Mouse (Mus musculus) kidney, adult 8-10 months (tissue): ENCODE measurements around the gene Srrm2.

Experiments
- DNase-seq, 2 experiments: peaks; one replicate each; pipeline ENCODE4 v3.0.0; 2022

The Srrm2 gene

DNA sequence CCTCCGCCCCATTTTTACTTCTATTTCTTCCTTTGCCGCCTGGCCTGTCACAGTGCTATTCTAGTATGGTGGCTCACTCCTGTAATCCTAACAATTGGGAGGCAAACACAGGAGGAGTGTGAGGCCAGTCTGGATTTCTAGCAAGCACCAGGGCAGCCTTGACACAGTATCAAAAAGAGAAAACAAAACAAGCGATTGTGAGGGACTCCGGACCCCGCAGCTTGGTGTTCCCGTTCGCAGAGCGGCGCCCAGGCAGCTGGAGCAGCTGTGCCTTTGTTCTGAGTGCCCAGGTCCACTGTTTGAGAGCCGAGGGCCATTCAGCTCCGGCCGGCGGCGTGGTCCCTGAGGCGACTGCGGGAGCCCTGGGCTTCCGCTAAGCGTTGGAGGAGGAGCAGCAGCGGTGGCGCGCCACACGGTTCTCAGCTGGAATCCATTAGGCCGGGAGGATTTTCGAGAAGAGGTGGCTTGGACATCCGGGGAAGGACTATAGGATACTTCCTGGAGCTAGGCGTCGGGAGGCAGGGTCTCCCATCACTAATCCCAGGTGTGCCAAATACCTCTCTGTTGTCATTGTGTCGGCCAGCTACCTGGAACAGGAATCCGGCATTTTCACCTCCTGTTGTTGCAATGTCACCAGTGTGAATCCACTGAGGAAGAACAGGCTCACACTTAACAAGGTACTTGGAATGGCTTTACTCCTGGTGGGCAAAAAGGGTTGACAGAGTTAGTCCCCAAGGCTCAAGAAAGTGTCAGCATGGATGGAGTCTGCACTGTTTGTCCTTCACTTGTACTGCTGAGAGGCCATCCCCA, at the start of gene Srrm2:
TSS of gene Srrm2 (plus strand) at position 264 of the 810 bp plus-strand sequence.
- peak in 1 of 2 experiments; percentile 45 for DNase-seq

DNA sequence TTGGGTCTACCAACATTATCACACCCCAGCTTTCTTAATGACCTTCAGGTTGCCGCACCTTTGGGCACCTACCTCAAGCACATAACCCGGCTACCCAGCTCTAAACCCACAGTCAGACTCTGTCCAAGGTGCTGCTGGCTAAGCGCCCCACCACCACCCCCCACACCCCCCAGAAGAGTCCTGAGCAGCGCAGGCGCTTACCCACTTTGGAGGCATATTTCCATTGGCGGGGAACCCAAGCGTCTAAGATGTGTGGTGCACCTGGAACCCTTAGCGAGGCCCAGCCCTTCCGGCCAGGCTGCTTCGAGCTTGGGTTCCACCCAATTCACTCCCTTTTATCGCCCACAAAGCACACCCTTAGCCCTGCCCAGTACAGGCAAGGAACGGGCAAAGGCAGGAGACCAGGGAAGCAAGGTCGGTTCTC, 49.7 kb upstream of the Srrm2 start, which contains the start of gene Paqr4:
TSS of gene Paqr4 (minus strand) at position 270 of the 424 bp plus-strand sequence.
- no peak for DNase-seq

DNA sequence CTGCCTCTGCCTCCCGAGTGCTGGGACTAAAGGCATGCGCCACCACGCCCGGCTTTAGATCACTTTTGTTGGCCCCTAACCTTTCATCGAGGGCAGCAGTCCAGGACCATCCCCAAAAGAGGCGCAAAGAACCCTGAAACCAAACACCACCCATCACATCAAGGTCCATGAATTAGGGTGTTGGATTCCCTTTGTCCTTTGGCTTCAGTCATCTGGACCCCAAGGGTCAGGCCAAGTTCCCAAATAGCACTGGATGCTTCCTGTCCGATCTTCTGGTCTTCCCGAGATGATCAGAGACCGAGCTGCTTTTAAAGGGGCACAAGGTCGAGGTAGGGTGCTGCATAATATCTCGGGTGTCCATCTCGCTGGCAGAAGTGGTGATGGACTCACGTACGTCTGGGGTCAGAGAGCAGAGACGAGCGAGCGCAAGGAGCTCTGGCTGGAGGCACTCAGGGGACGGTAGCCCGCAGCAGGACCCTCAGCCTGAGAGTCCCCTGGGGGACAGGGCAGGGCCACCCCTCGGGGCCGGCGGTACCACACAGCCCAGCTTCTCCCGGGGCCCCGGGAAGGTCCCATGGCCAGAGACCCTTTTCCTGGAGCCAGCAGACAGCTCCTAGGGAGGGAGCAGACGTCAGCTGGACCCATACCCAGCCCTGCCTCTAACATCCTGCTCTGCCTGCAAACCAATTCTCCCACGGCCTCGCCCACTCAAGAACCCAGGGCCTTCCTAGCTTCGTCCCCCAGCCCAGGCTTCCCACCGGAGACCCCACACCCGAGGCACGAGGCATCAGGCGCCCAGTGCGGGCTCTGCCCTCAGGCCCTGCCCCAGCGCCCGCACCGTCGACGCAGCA, 48.7 kb upstream of the Srrm2 start:
- DNase-seq = no peak

DNA sequence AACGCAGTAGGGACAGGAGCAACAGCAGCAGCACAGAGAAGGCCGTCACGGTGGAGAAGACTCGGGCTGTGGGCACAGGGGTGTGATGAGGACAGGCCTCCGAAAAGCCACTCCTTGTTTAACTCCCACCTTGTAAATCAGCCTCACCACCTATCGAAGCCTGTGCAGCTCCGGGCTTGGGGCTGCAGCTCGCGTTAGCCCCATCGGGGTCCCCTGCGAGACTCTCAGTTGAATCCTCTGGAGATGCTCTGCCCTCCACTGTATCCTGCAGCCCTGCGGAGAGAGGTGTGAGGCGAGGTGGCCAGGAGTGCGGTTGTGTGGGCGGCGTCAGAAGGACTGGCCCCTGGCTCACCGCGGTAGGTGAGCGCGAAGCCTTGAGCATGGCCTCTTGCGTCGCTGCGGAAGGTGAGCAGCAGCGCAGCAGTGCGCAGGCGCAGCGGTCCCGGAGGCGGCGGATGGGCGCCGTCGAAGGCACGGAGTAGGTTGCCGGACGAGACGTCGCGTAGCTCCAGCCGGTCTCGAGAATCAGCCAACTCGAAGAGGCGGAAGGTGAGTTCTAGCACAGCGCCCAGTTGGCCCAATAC, 48.0 kb upstream of the Srrm2 start:
- DNase-seq = no peak

DNA sequence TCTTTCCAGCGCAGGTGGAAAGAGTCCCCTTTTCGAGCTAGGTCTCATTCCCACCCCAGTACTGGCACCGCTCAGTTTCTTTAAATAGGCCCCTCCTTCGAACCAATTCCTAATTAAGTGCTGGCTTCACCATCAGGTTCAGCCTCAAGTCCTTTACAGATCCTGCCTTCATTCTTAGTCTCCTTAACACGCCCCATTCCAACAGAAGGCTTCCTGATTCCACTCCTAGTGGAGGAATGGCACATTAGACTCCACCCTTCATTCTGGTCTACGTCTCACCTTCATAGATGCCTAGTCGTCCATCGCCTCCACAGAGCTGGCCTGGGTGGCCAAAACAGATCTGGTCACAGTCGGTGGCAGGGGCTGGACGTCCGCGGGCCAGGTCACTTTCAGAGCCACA, 47.4 kb upstream of the Srrm2 start:
- no peak for DNase-seq

DNA sequence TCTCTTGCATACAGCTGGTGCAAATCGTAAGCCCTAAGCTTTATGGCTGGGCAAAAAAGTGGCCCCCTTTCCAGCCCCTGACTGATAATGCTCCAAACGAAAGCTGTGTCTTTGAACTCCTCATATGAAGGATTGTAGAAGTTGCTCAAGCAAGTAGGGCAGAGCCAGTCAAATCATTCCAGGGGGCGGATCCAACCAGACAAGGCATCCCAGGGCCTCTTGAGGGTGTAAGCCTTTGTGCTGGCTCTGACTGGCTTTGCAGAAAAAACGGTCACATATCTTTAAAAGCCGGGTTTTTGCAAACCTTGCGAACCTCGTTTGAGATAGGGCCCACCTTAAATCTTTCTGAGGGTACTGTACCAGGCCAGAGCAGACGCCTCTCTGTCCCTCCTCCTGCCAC, 46.3 kb upstream of the Srrm2 start:
- no peak for DNase-seq

DNA sequence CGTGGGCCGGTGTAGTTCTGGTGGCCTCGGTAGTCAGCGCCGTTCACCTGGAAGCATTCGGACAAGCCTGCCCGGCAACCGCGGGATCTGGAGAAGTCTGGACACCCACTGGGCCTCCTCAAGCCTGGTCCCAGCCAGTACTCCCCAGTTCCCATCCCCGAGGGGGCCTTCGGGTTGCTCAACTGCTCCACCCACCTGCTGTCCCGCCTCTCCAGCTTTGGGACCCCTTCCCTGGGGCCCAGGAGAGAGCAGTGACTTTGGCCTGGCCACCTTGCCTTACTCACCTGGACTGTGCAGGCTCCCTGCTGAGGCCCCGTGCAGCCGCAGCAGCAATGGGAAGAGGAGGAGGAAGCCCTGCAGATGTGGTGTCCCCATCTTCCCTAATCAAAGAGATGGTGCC, 45.7 kb upstream of the Srrm2 start:
- no peak for DNase-seq

DNA sequence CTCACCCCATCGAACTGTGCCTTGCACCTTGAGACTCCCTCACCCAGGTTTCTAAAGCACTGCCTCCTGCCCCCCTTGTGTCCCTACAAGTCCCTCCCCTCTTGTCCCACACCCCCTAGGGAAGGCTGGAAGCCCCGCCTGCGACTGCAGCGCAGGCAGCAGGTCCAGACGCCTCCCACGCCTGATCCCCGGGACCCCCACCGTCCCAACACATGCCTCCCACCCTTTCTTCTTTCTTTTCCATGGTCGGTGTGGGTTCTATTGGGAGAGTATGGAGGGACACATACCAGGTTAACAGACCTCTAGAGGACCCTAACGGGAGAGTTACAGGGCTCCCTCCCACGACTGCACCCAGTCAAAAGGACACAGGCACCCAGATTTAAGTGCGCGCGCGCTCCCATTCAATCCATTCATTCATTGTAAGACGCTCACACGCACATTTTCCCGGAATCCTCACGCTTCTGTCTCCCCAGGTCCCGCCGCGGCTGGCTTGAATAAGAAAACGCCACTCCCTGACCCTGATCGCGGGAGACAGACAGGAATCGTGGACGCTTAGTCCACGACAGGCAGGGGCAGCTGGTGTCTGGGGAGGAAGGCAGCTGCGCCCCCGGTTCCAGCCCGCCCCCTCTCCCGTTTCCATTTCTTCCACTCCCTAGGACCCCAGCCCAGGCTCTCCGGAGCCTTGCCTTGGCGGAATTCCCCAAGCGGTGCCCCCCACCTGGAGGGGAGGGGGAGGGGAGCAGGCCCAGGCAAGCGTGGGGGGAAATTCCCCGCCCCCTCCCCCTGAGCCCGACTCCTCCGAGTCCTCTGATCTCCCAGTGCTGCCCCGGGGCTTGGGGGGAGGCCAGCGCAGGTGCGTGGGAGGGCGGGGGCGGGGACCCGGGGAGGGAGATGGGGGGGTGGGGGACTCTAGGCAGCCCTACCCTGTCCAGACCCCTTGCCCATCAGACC, 44.8 kb upstream of the Srrm2 start, which contains the start of gene Kremen2:
TSS of gene Kremen2 (minus strand) at position 533 of the 951 bp plus-strand sequence.
- DNase-seq = no peak

DNA sequence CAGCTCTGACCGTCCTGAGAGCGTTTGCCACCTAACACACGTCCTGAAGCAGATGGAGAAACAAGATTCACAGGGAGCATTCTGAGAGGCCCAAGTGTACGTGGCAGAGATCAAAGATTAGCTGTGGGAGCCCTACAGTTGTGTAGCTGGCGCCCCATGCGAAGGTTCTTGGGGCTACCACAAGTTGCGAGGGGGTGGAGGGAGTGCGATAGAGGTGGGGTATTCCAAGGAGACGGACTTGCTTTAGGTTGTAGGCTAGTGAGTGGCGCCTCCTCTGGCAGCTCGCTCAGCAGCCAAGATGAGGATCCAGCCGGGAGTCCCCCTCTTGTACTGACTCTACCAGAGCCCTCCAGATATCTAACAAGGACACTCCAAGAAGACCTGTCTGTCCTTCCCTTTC, 44.0 kb upstream of the Srrm2 start:
- DNase-seq = no peak

DNA sequence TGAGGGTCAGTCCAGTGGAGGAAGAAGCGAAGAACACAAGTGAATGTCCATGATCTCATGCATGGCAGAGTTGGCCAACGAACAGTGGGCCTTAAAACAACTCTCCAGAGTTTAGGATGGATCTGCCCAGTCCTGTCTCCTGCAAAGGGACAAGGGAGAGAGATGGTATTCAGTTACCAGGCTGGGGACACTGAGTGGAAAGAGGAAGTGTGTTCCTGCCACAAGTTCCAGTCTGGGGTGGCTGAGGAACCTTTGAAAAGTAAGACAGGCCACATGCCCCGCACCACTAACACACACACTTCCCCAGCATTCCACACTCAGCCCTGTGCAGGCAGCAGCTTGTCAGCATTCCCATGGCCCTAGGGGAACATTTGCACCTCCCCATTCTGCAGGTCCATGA, 43.6 kb upstream of the Srrm2 start:
- no peak for DNase-seq

DNA sequence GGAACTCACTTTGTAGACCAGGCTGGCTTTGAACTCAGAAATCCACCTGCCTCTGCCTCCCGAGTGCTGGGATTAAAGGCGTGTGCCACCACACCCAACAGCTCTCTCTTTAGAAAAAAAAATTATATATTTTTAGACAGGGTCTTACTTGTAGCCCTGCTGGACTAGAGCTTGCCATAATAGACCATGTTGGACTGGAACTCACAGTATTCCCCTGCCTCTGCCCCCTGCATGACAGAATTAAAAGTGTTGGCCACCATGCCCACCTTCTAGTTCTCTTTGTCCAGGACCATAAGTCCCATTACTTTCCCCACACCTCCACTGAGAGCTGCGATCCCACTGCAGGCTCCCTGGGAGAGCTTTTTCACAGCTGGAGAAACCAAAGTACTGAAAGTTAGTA, 42.9 kb upstream of the Srrm2 start:
- no peak for DNase-seq

DNA sequence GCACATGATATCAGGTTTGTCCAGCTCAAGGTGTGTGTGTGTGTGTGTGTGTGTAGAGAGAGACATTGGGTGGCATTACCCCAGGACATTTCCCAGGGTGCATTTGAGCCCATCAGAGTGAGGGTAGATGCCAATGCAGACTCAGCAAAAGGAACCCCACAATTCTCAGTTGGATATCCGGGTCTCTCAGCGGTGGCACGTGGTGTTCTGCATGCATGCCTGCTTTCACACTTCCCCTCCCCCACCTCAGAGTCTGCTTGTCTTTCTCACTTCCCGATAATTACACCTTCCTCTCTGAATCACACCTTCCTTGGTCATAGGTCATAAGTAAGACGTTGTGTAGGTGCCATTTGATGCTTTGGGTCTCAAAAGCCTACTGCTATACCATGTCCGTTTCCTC, 42.3 kb upstream of the Srrm2 start:
- no peak for DNase-seq

DNA sequence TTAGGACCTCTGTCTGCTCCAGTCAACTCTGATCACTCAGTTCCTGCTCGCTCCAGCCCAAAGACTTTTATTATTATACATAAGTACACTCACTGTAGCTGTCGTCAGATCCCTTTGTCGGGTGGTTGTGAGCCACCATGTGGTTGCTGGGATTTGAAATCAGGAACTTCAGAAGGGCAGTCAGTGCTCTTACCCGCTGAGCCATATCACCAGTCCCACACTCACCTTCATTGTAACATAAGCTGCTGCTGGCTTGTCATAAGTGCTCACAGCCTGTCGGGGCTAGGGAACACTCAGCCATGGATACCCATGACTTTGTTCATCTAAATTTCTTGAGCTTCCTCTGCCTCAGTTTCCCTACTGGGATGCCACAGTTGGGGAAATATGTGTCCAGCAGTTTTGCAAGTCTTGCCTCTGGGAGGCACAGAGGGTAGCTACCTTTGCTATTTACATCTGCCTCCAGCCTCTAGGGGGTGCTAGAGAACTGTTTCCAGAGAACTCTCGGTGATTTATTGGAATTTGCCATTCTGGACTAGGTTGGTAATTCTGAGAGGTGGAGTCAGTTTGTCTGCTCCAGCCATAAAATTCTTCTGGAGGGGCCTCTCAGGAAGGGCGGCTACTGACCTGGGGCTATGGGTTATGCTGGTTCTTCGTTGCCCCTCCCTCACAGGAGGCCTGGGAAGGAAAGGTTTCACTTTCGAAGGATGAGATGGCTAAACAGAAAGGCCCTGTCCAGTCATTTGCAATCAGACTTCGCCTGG, 41.5 kb upstream of the Srrm2 start:
- DNase-seq = peak; percentile 85 to 86

DNA sequence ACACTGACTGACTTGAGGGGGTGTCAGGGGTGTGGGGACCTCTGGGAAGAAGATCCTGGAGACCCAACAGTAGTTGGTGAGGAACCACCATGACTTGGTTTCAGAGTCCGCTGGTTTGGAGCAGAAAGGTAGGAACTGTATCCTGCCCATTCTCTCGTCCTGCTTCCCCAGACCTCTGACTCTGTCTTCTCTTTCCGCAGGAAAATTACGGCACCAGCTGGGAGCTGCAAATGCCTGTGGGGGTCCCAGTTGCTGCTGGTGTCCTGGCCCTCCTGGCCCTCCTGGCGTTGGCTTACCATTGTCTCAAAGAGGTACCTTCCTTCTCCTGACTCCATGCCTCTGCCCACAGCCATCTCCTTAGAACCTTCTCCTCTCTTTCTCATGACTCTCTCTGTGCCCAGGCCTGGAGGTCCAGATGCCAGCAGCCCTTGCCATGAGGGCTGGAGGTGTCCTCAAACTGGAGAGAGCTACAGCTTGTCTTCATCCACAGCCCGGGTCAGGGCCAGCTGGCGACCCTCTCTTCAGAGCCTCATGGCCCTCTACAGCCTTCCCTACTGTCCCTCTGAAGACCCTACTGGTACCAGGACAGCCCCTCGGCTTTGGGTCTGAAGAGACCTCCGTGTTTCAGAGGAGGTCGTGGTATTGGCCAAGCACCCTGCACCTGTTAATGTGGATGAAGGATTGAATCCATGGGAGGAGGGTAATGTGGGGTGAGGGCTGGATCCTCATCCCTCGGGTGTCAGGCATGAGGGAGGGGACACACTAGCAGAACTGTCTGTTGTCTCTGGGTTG, 40.7 kb upstream of the Srrm2 start:
- DNase-seq = no peak

DNA sequence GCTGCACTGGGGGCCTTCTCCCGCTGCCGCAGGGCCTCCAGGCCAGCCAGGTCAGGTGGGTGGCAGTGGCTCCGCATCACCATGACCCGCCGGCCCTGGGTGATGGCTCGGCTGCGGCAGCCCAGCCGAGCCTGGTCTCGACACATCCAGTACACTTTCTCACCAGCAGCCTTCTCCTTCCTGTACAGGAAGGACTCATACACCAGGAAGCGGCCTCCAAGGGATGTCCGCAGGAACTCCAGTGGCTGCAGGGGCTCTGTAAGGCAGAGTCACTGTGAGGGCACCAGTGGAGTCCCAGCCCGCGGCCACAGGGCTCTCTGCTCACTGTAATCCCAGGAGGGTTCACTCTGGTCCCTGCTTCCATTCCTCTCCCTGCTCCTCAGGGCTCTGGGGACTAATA, 34.6 kb upstream of the Srrm2 start:
- peak in 1 of 2 experiments; percentile 26 for DNase-seq

DNA sequence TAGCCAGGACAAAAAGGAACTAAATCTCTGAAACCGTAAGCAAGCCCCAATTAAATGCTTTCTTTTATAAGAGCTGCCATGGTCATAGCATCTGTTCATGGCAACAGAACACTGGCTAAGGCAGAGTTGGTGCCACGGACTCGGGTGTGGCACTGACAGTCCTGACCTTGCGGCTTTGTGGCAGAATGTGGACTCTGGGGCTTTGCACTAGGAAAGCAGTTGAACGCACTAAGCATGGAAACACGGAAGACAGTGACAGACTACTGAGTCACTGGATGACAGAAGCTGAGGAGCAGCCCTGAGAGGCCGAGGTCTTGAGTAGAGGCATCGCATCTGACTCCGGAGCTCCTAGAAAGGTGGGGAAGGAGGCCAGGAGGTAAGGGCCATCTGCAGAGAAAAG, 32.8 kb upstream of the Srrm2 start:
- DNase-seq = no peak

DNA sequence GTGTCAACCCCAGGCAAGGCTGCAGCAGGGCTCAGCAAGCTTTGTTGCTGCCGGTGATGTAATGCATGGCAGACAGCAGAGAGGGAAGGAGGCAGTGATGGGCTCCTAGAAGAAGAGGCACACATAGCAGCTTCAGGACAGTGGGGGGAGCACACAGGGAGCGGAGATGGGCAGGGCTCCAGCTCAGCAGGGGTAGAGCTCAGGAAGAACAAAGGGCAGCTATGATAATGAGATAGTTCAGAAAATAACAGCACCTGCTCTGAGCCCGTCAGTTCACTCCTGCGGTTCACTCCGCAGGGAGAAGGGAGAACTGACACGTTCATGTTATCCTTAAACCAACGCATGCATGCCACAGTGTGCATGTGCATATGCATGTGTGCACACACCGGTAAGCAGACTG, 31.5 kb upstream of the Srrm2 start:
- DNase-seq = peak in 1 of 2 experiments; percentile 29

DNA sequence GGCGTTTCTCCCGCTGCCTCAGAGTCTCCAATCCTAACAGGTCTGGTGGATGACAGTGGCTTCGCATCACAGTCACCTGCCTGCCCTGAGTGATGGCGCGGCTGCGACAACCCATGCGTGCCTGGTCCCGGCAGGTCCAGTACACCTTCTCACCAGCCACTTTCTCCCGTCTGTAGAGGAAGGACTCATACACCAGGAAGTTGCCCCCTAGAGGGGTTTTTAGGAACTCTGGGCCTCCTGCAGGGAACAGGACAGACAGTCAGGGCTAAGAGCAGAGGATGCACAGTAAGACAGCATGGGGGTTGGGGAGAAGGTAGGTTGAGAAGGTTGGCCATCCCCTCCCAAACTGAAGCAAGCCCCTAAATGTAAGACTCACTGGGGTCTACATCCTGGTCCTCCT, 30.1 kb upstream of the Srrm2 start:
- no peak for DNase-seq

DNA sequence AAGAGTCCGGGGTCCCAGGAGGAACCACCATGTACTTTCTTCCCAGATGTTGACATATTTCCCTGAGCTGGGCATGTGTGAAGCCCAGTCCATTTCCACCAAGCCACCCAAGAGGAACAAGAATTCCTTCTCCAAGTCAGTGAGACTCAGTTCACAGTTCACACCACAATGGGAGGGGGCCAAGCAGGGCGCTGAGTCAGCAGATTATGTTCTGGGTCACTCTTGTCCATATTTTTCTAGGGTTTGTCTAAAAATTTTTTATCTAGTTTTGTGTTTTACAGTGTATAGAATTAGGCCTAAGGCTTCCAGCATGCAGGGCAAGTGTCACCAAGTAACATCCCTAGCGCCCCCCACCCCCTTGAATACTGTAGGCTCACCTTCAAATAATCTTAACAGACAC, 29.2 kb upstream of the Srrm2 start:
- no peak for DNase-seq

DNA sequence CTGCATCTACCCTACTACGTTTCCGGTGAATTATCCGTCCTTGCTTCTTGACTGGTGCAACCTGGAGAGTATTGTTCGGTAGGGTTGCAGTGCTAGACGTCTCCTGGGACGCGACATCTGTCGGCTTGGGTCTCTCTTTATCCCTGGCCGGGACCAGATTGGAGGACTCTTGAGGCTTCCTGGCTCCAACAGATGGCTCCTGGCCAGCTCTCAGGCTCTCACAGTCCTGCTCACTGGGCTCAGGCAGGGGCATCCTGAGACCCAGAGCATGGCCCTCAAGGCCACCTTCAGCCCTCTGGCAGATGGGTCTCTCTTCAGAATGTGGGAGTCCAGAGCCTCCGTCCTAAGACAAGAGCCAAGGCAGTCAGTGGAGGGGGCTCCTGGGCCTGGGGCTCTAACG, 27.4 kb upstream of the Srrm2 start:
- DNase-seq = no peak

DNA sequence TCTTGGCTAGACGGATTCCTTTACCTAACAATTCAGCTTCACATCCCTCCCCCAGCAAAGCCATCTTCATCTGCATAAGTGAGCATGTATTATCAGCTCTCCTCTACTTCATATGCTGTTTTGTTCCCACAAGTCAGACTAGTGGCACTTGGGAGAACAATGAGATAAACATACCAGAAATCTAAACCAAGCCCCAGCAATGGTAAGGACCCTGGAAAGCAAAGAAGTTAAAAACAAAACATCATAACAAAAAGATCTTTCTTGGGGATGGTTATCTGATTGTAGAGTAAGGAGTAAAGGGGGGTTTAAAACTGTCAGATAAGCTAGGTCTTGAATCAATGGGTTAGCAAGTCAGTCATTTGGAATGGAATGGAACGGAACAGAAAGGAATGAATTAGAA, 19.8 kb upstream of the Srrm2 start:
- DNase-seq = no peak
